Mouse (Mus musculus): Measurements from ENCODE around the gene Ap5z1.

Ap5z1 gene

DNA sequence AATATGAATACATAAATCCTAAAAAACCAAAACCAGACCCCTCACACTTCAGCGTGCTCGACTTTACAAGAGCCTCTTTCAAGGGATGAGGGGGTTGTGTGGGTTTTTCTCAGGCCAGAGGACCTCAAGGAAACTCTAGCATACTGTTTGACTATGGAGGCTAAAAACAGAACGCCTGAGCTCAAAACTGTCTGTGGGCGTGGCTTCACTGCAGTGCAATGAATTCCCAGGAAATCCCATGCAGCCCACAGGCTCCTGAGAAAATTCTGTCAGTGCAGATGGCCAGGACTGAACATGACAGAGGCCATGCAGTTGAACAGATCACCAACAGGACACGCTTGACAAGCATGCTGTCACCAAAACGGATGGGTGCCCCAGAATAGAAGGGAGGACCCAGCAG lies 55.2 kb downstream of the Ap5z1 start:
- DNase-seq (ENCODE audit: low spot score in 2 of 2) = no peak

DNA sequence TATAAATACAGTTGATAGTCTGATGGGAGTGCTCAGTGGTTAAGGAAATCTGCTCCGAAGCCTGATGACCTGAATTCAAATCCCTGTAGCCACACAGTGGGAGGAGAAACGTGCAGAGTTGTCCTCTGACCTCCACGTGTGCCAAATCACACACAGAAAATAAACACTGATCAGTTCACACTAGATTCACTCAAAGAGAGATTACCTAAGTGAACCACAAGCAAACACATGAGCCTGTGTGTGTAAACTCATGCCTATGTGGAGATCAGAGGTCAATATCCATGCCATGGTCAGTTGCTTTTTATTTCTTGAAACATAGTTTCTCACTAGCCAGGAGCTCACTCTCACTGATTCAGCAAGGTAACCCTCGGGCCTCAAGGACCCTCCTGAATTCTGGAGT lies 56.6 kb downstream of the Ap5z1 start:
- DNase-seq (ENCODE audit: low spot score in 2 of 2) = no peak

DNA sequence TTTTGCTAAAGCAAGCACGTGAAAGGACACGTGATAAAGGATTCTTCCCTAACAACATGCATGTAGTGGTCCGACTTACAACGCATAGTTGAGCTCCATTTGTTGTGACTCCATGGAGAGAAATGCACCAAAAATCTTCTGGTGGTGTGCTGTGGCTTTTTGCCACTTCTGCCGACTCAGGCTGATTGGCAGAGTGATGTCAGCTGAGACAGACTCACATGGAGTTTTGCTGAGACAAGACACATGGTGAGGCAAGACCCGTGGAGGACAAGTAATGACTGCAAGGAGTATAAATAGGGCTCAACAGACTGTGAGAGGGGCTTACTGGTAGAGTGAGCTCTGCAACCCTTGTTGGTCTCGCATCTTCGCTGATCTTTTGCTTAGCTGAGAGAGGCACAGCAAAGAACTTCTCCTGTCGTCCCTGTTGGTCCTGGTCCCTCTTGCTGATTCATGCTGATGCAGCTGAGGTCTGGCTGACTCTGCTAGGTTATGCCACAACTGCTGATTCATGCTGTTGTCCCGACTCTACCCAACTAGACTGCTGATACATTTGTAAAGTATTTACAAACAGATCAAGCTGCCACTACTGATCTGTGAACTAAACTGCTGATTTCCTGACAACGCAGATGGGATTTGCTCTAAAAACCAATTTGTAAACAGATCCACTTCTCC lies 57.6 kb downstream of the Ap5z1 start:
- DNase-seq (ENCODE audit: low spot score in 2 of 2) = no peak

DNA sequence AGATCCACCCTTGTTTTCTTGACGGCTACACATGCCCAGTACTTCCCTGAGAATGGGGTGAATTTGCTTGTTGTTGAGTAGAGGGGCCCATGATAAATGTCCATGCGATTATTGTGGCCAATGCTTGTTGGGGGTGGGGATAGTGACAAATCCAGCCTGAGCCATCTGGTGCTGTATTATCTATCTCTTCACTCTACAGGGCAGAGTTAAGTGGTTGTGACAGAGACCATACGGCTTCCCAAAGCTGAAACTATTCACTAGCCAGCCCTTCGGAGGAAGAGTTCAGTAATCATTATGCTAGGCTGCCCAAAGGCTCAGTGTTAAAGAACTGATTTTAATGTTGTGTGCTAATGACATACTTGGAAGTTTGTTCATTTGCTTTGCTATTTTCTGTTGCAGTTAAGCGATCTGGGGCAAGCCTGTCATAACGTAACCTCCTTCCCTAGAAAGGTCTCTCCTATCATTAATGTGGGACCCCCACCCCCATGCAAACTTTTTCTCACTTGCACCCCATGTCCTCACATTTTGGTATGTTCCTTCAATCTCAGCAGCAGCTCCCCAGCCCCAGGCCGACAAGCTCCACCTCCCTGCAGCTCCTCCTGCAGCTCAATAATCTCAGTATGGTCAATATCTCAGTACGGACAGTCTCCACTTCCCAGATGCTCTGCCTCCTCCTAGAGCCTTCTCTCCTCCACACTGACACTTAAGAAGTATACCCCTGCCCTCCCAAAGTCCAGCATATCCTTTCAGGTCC lies 61.1 kb downstream of the Ap5z1 start:
- no peak for DNase-seq (ENCODE audit: low spot score in 2 of 2)
